Mouse (Mus musculus): ENCODE results near the gene Anapc1.

GRCm38 (mm10) chr2:128729141-128729540, 42.0 kb upstream of the Anapc1 start:
- no peak for TF ChIP-seq CTCF (IDR thresholded peaks at IDR 0.05; ENCODE audit: control insufficient read depth, insufficient read depth, low read length)
- TF ChIP-seq POLR2A (IDR thresholded peaks at IDR 0.05; ENCODE audit: borderline replicate concordance, control insufficient read depth, low read depth, low read length), result no peak
